Mouse (Mus musculus) frontal cortex, postnatal 25 days (tissue): ENCODE results near the gene Lsm4.

ENCODE experiments used
- DNase-seq, 2 experiments: peaks; one replicate each; pipeline ENCODE4 v3.0.0; 2022; ENCODE audit warnings: low spot score in 2 of 2

The Lsm4 gene

DNA sequence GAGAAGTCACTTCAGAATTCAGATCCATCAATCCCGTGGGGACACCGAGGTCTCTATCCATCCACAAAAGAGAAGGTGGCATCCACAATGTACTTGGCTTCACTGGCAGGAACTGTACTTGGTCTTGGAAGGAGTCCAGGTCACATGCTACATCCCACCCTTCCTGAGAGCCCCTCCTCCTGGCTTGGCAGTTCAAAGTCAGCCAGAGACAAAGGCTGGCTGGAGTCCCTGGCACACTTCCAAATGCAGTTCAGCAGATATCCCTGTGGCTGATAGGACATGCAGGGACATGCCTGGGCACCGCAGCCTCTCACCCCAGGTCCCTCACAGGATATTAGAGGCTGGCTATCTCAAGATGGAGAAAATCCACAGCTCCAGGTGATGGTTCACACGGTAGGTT is 23.7 kb upstream of the Lsm4 start:
- no peak for DNase-seq

DNA sequence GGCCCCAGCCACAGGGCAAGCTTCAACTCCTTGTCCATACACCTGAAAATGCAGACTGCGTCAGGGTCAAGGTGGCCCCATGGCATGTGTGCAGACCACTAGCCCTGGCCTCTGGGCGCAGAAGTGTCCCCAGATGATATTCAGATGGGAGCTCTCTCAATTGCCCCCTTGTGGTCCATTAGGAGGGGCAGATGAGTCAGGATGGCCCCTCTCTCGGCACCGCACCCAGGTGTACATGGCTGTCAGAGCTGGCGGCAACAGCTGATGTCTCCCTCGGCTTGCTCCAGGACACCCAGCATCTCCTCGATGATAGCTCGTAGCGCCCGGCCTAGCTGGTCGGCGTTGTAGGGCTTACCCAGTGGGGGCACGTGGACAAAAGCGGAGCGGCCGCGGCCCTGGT is 22.7 kb upstream of the Lsm4 start:
- DNase-seq: no peak

DNA sequence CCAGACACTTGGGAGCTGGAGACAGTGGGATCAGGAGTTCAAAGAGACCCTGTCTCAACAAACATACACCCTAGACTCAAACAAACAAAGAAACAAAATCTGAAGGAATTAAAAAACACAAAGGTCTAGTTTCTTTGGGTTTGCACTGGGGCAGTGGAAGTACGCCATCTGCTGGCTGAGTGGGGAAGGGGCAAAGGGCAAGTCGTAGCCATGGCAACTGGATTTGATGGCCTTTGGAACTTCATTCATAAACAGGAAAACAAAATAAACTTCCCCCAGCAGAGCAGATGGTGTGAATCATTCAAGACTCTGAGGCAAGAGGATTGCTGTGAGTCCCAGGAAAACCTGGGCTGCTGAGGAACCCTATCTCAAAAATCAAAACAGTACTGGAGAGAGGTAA is 19.8 kb upstream of the Lsm4 start:
- DNase-seq: no peak

DNA sequence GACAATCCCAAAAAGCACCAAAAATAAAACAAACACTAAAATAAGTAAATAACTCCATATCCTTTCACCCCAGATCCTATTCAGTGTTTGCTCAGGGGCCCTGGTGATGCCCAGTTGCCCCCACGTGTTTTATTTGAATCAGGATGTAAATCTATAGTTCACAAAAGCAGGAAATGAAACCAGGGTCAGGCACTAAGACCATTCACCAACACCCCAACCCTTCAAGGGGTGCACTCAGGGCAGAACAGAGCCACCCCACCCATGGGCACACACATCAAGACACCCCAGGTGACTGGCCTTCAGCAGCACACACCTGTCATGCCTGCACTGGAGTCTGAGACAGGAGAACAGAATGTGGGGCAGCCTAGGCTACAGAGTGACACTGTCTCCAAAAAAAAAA is 18.9 kb upstream of the Lsm4 start:
- DNase-seq: no peak

DNA sequence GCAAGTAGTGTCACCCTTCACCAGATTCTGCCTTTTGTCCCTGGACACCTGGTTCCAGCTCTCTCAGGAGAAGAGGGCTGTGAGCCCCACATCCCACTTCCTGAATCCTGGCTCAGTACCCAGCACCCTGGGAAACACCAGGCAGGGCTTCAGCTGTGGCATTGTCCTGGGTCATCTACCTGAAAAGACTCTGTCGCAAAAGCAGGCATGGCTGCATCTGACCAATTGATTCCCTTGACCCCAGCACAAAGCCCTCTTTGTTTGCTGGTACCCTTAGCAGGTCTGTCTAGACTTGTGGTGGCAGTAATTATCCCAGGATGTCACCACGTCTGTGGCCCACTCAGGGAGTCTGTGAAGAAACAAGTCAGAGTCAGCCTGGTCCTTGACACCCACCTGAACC is 17.6 kb upstream of the Lsm4 start:
- DNase-seq: no peak

DNA sequence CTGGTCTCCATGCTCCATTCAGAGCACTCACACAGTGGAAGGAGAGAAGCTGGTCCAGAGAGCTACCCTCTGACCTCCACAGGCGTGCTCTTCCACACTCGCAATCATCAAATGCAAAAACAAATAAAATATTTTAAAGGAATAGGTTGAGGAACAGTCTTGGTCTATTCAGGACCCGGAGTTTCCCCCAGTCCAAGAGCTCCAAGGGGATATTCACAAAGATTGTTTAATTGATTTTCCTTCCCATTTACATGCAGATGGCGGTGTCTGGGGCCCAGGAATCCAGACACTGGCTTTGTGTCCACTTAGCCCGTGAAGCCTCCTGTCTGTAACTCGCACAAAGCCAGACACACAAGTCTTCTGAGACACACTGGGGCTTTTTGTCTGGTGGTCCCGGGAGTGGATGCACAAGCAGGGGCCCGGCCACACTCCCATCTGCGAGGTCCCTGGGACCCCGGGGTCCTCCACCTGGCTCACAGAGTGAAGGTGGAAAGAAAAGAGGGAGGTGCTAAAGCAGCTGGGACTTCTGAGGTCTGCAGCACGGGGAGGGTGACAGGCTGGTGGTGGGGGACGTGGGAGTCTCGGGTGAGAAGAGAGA is 16.8 kb upstream of the Lsm4 start:
- DNase-seq: no peak

DNA sequence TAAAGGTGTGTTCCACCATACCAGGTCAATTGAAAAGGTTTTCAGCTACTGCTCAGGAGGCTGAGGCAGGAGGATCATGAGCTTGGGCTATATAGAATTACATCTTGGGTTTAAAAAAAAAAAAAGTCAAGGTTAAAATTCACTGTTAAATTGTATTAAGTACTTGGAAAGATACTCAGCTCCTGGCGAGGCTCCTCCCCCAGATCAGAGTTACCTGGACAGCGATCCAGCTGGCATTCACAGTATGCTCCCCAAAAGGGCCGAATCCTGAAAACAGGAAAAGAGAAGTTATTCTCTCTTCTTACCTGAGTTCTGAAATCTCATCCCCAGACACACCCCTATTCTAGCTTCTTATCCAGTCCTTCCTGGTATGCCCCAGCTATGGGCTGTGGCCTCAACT is 15.8 kb upstream of the Lsm4 start:
- no peak for DNase-seq

DNA sequence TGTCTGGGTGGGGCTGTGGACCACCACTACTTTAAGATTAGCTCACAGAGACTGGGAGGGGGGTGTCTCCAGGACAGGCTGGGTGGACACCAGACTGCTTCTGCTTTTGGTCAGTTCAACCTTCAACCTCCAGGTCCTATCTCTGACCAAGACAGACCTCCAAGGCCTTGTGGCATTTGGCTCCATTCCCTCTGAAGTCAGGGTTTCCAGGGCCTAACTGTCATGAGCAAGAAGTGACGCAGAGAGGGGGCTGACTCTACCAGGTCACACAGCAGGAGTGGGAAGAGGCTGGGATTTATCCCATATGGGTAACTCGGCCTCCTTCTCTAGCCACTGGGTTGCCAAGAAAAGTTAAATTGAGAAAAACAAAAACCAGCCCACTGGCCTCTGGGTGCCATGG is 15.3 kb upstream of the Lsm4 start:
- no peak for DNase-seq

DNA sequence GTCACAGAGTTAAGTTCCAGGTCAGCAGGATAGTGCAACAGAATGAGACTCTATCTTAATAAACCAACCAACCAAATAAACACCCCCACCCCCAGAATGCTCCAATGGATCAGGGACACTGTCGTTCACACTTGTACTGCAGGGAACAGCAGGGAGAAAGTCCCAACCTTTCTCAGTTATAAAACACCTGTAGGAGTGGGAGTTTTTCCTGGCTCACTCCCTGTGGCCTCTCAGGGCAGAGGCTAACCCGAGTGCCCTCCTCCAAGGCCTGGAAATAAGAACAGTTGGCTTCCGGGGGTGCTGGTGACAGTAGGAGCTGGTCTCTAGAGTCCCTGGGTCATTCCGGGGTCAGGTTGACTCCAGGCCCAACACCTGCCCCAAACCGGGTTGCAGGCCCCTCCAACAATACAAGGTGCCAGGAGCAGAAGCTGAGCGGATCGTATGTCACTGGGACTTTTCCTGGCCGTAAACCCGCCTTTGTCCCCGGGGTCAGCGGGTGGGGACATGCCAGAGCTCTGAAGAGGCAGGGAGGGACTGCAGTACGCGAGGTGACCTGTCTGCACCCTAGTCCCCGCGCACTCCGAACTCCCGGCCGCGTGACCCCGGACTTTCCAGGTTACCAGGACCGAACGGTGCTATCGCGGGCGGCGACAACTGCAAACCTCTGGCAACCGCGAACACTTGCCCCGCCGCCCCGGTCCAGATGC is 14.0 kb upstream of the Lsm4 start:
- DNase-seq: no peak

DNA sequence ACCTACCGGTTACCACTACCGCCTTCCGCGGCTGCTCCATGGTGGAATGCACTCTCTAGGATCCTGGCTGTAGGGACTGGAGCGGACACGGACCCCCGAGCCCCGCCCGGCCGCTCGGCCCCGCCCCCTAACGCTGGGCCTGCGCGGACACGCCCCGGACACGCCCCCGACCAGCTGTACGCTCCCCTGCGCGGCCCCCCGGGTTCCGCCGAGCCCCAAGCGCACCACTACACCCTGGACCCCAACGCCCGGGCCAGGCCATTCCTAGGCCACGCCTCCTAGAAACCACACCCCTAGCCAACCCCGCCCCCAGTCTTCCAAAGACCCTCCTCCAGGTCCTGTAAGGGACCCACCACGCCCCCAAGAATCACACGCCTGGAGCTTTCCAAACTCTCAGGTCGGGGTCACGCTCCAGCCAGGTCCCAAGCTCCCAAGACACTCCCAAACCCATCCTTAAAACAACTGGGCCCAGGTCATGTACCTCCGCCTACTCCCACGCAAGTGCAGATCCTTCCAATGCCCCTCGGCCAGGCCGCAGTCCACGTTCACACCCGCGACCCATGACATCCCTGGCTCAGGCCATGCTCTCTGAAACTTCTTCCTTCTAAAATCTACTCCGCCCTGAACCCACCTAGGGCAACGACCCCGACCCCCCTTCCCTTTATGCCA is 13.3 kb upstream of the Lsm4 start:
- DNase-seq: peak; percentile 49 to 64

DNA sequence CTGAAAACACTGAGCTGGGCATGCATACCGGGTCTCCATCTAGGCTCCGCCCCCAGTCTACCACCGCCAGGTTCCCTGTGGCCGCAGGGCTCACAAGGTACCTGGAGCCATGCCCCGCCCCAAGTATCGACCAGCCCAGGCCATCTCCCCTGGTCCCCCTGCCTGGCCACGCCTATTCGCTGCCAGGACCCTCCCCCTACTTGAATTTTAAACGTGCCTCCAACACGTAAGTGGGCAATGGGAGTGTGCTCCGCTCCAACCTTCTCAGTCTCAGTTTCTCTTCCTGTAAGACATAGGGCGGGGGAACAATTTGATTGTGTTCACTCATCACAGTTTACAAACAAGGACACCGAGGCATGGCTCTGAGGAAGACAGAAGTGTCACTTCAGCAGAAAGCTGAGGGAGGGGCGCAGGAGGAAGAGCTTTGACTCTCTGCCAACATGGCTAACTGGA is 12.7 kb upstream of the Lsm4 start, which contains the start of gene Pgpep1:
TSS of gene Pgpep1 (minus strand) at position 116 of the 453 bp plus-strand sequence.
- no peak for DNase-seq

DNA sequence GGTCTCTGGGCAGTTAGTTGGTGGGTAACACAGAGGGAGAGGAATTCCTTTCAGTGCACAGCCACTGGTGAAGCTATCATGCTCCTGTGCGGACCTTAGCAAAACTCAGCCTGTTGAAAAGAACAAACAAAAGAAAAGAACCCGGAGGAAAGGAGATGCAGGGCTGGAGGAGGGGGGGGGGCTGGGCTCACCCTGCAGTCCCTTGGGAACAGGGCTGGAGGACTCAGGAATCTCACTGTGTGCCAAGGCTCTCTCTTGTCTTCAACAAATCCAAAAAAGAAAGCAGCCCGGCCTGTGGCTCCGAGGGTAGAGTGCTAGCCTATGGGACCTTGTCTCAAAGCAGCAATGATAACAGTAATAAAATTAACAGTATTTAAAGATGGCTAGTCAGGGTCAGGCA is 9.4 kb upstream of the Lsm4 start:
- no peak for DNase-seq

DNA sequence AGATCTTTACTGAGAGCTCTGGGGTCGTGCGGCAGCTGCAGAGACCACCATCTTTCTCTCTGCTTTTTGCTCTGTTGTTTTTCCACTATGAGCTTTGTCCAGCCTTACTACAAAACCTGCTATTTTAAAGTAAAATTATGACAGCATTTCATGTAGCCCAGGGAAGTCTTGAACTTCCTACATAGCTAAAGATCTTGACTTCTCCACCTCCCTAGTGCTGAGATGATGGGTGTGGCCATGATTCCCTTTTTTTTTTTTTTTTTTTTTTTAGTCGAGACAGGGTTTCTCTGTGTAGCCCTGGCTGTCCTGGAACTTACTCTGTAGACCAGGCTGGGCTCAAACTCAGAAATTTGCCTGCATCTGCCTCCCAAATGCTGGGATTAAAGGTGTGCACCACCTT is 8.4 kb upstream of the Lsm4 start:
- DNase-seq: no peak

DNA sequence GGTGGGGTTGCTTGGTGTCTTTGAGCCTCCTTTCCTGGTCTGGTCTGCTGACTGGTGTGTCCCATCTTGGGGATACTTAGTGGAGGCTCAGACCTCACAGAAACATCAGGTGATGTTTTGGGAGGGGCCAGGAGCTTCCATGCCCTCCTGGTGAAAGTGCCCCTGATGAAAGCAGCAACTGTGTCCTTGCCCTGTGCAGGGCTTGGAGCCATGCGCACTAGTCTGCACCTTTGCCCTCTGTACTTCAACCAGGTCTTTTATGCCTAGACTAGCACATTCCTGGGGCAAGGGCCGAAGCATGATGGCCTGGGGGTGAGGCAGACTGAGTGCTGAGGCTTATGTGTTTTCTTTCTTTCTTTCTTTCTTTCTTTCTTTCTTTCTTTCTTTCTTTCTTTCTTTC is 7.4 kb upstream of the Lsm4 start:
- no peak for DNase-seq

DNA sequence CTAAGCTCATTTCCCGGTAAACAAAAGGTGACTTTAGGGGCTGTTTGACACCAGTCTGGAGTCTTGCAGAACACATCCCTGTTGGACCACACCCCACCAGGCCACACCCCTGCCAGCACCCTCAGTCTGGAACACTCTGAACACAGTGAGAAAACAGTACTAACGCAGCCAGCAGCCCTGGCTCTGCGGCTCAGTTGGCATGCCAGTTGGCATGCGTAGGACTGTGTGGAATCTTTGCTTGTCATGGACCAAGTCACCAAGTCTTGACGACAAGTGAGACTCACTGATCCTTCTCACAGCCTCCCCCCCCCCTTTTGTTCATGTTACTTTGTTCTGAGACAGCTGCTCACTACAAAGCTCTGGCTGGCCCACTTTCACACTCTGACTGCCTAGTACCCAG is 6.0 kb upstream of the Lsm4 start:
- DNase-seq: no peak

DNA sequence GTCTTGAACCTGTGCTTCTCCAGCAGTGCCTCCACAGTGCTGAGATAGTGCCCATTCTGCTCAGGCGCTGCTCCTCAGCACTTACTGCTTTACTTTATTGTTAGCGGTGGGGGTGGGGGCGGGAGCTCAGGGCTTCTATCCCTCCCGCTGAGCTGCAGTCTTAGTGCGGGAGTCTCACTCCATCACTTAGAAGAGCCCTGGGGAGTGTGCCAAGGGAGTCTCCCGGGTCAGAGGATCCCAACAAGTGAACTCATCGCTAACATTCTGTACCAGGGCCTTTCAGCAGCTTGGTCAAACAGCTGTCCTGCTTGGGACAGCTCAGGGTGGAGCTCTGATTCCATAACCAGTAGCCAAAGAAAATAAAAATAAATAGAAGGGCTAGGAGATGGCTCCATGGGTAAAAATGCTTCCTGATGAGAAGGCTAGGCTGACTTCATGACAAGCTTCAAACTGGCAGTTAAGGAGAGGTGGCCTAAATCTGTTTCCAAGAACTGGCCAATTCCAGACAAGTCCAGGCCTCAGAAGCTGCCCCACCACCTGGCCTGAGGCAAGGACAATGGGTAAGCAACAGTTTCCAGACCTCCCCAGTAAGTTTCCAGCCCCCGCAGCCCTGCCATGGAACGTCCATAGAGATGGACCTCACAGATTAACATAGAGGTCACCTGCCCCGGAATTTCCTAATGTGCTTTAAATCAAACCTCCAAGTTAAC is 1.3 kb upstream of the Lsm4 start:
- no peak for DNase-seq

DNA sequence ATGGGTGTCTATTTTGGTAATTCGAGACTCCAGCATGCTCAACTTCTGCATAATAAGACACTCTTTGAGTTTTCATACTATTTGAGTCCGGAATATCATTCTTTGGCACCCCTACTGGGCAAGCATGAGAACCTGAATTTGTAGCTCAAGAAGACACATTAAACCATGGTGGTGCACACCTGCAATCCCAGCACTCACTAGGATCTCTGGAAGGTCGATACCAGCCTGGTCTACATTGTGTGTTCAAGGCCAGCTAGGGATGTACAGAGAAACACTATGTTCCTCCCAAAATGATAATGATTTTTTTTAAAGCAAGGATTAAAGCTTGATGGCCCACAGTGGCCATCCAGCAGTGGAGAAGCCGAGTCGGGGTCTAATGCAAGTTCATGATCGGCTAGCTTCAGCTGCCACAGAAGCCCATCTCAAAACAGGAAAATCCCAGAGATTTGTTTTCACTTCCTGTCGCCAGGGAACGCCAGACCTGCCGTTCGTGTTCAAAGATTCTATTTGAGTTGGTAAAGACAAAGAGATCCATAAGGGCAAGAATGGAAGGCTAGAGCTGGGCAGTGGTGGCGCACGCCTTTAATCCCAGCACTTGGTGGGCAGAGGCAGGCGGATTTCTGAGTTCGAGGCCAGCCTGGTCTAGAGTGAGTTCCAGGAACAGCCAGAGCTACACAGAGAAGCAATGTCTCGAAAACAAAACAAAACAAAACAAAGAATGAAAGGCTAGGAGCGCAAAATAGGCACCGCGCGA is 546 bp upstream of the Lsm4 start:
- no peak for DNase-seq

DNA sequence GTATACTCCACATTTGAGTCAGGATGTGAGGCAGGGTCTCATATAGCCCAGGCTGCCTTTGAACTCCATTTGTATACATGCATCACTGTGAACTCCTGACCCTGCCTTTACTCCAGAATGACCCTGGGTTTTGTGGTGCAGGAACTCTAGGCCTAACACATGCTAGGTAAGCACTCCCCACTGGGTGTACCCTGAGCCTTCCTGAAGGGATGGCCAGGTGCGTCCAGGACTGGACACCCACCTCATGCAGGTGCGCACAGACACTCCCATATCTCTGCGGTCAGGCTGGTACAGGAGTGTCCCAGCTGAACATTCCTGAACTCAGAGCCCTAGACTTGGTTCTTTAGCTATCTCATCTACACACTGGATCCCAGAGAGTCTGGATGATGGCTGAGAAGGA is 1.1 kb downstream of the Lsm4 start:
- no peak for DNase-seq

DNA sequence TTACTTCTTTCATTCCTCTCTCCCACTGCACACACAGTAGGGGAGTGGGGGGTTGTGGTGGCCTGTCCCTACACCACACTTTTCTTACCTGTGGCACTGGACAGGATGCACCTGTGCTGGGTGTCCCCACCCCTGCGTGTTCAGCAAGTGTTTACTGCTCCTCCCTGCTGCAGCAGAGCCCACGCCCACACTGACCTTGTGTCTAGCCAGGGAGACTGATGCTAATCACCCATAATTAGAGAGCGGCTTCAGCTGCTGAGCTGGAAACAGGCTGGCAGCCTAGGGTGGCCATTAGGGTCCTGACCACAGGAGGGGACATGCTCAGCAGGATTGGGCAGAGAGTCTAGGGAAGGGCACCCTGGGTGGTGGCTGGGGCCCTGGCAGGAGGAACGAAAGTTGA is 1.7 kb downstream of the Lsm4 start:
- no peak for DNase-seq

DNA sequence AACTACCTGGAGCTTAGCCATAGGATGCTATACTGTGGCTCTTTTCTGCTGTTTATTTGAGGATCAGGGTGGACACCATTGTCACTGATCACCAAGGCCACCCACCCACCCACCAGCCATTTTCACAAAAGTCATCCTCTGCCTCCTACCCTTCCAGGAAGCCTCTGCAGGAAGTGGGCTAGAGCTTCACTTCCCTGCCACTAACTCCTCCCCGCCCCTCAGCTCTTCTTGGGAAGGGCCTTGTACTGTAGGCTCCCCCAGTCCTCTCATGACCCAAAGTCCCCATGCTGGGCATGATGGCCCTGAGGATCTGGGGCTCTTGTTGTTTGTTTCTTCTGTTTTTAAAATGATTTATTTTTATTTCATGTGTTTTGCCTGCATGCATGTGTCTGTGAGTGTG is 2.3 kb downstream of the Lsm4 start:
- no peak for DNase-seq

DNA sequence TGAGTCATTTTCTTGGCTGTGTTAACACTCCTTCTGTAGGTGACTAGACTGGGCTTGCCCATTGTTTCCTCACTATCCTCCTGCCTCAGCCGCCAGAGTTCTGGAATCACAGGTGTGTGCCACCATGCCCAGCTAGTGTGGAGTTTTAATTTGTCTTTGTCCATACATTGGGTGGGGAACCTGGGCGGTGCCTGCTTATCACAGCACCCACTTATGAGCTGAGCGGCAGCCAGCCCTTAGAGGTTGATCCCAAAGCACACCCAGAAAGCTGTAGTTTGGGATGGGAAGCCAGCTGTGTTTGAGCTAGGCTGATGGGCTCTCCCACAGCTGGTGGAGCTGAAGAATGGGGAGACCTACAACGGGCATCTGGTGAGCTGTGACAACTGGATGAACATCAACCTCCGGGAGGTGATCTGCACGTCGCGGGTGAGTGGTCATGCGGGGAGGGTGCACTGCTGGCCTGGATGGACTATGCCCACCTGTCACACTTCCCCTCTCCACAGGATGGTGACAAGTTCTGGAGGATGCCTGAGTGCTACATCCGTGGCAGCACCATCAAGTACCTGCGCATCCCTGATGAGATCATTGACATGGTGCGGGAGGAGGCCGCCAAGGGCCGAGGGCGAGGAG is 4.5 kb downstream of the Lsm4 start:
- no peak for DNase-seq
